Comparison of ENCODE assay signal across 8 mouse cellular contexts in the genomic region with DNA sequence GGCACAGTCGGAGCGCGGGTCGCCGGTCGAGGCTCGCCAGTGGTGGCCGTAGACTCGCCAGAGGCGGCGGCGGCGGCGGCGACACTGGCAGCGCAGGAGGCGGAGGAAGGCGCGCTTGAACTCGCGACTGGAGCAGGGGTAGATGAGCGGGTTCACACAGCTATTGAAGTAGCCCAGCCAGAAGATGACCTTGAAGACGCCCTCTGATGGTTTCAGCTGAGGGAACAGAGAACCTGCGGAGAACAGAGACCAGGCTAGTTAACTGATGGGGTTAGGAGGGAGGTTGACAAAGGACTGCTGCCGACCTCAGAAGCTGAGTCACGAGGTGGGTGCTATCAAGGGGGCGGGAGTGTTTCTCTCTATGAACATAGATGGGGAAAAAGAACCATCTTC. TPM values are rescaled to one million over a fixed set of nuclear protein-coding genes. Genes with fewer than 3 reads are reported as not detected.
DNase-seq lines count a peak whose midpoint lies in the region; ATAC-seq and TF ChIP-seq lines count a peak whose summit lies in the region.

No protein-coding gene starts in this region.

- H3K36me3 ChIP-seq in thymus, adult 2 months (ENCODE audit: control insufficient read depth, insufficient read depth, low read length), result no peaks in the 10 kb centered on the region
- no peaks in the 10 kb centered on the region for H3K36me3 ChIP-seq in liver, embryonic 15.5 days (replicated peaks)

- WGBS in thymus, adult 2 months, result 5% methylated on average over 27 of the region's 27 CpGs
- WGBS in liver, embryonic 15.5 days (ENCODE audit: insufficient replicate concordance), result under 1% methylated on average over 27 of the region's 27 CpGs

- peaks cover 16% of the 10 kb centered on the region for H3K27me3 ChIP-seq in thymus, adult 2 months (ENCODE audit: control insufficient read depth, insufficient read depth, low read length)
- H3K27me3 ChIP-seq in liver, embryonic 15.5 days, result peaks cover 87% of the 10 kb centered on the region

- H3K4me3 ChIP-seq in gastrocnemius, adult 2 months, result peak overlapping the region; percentile 73
- H3K4me3 ChIP-seq in thymus, adult 2 months (ENCODE audit: control insufficient read depth, insufficient read depth, low read length), result peak overlapping the region; percentile 6; the same call in 1 of the 2 replicates
- peak overlapping the region; percentile 42 for H3K4me3 ChIP-seq in liver, embryonic 15.5 days (replicated peaks)

- intact Hi-C loops in gastrocnemius, adult 2 months (cut with DNase I), result loop anchor here (2.0 to 10.0 kb wide), 3 partner anchors 226 to 398 kb away; no protein-coding TSS in a partner anchor

- no peaks in the 10 kb centered on the region for H3K9me3 ChIP-seq in liver, embryonic 15.5 days (replicated peaks)

- no peak for ATAC-seq in liver, embryonic 15.5 days (ENCODE audit: insufficient read depth)

- H3K27ac ChIP-seq in gastrocnemius, adult 2 months, result peak overlapping the region; percentile 29; the same call in 1 of the 2 replicates
- no peak overlapping the region for H3K27ac ChIP-seq in thymus, adult 2 months (ENCODE audit: control insufficient read depth, insufficient read depth, low read length)
- H3K27ac ChIP-seq in liver, embryonic 15.5 days (replicated peaks), result no peak overlapping the region

- no peak for TF ChIP-seq CTCF in gastrocnemius, adult 2 months (IDR thresholded peaks at IDR 0.05)
- TF ChIP-seq CTCF in thymus, adult 2 months (IDR thresholded peaks at IDR 0.05; ENCODE audit: borderline replicate concordance, control insufficient read depth, extremely low read depth, insufficient read depth, low read length, poor library complexity), result no peak

- no peak for DNase-seq in gastrocnemius, adult 2 months
- DNase-seq in gastrocnemius, adult 18-20 months (ENCODE audit: low spot score), result no peak
- no peak for DNase-seq in thymus, adult 2 months
- no peak for DNase-seq in thymus, postnatal 0 days (ENCODE audit: low spot score)
- no peak for DNase-seq in c-Kit-positive CD71-positive TER-119-positive erythroid progenitor cells, embryonic 14.5 days (ENCODE audit: low spot score)
- no peak for DNase-seq in urinary bladder, postnatal 25 days (ENCODE audit: low spot score)
- DNase-seq in layer of hippocampus, adult 8-10 months (ENCODE audit: low spot score in 2 of 2), result no peak

- H3K4me1 ChIP-seq in thymus, adult 2 months (replicated peaks; ENCODE audit: control insufficient read depth, insufficient read depth, low read length), result peaks cover 10% of the 10 kb centered on the region; the same call in 1 of the 2 replicates
- peaks cover 13% of the 10 kb centered on the region for H3K4me1 ChIP-seq in liver, embryonic 15.5 days (replicated peaks)

- peak overlapping the region; percentile 62 for H3K4me2 ChIP-seq in liver, embryonic 15.5 days

- H3K9ac ChIP-seq in liver, embryonic 15.5 days, result no peak overlapping the region

- TF ChIP-seq POLR2A in thymus, adult 2 months (IDR thresholded peaks at IDR 0.05; ENCODE audit: control insufficient read depth, extremely low read depth, insufficient read depth, low read length, poor library complexity), result no peak

RNA-seq across cellular contexts. Expression of gene Adra1d, which starts 15.8 kb away (rescaled TPM):
- total RNA-seq in gastrocnemius, adult 2 months (2021), result under 1 TPM; 0.54 to 0.73 TPM
- under 1 TPM; 0.50 to 0.88 TPM for total RNA-seq in gastrocnemius, adult 18-20 months (2021)
- polyA plus RNA-seq in thymus, adult 2 months (2012; rRNA removed), result 1.3 and 1.9 TPM in 2 replicates
- 0.09 and 0.25 TPM in 2 replicates for polyA plus RNA-seq in thymus, postnatal 0 days (2015; fragmentation: Nextera tagmentation; extraction: Ambion mirVana)
- polyA plus RNA-seq in liver, embryonic 15.5 days (2015; fragmentation: Nextera tagmentation; extraction: Ambion mirVana), result 0.41 and 0.44 TPM in 2 replicates
- 10 to 100 TPM; 70.1 to 81.0 (median 76.5) TPM for total RNA-seq in layer of hippocampus, adult 8-10 months (2022)

RNA-seq across cellular contexts. Expression of gene Smox, which starts 55.0 kb away (rescaled TPM):
- 100 to 1,000 TPM in 1 of 2 experiments, 10 to 100 TPM in 1; 51.2 to 522 TPM for total RNA-seq in gastrocnemius, adult 2 months (2021)
- 100 to 1,000 TPM in 1 of 2 experiments, 10 to 100 TPM in 1; 86.0 to 120 TPM for total RNA-seq in gastrocnemius, adult 18-20 months (2021)
- 49.1 and 53.6 TPM in 2 replicates for polyA plus RNA-seq in thymus, adult 2 months (2012; rRNA removed)
- 35.6 and 40.4 TPM in 2 replicates for polyA plus RNA-seq in thymus, postnatal 0 days (2015; fragmentation: Nextera tagmentation; extraction: Ambion mirVana)
- polyA plus RNA-seq in liver, embryonic 15.5 days (2015; fragmentation: Nextera tagmentation; extraction: Ambion mirVana), result 106 and 117 TPM in 2 replicates
- 10 to 100 TPM; 57.8 to 80.1 (median 67.6) TPM for total RNA-seq in layer of hippocampus, adult 8-10 months (2022)

Comparison
In these comparisons a context has a peak if more than half of its experiments do, and no peak if none do; other contexts are left out.
1. H3K4me3 ChIP-seq: peak in every context shown above with its lines; median percentile 73 in gastrocnemius, adult 2 months; 42 in liver, embryonic 15.5 days; 6 in thymus, adult 2 months.
2. RNA of gene Adra1d, which starts 15.8 kb away (total RNA-seq): 70.1 to 81.0 TPM in layer of hippocampus, adult 8-10 months; 0.50 to 0.88 TPM in gastrocnemius, adult 18-20 months and 0.54 to 0.73 TPM in gastrocnemius, adult 2 months; every median in the first group is over 10 times any median in the second.